Mouse (Mus musculus) left cerebral cortex, adult 9 months (tissue): ENCODE measurements around the gene Ccdc32.

Experiments used
- DNase-seq, 2 experiments: peaks; one replicate each; pipeline ENCODE4 v3.0.0; 2022; ENCODE audit warnings: low spot score in 2 of 2

Gene Ccdc32

GRCm38 (mm10) chr2:119015604-119016180 lies 13.5 kb downstream of the Ccdc32 start:
- no peak for DNase-seq

DNA sequence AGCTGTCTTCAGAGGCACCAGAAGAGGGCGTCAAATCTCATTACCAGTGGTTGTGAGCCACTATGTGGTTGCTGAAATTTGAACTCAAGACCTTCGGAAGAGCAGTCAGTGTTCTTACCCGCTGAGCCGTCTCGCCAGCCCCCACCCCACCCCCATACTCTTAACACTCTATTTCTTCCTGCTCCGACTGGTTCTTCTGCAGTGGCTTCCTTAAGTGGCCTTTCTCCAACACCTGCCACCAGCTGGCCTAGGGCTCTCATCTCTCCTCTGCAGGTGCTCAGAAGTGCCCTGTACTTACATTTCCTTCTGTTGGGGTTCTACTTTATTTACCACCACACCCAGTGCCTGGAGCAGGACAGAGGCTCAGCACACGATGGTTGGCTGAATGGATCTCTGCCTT lies 14.2 kb downstream of the Ccdc32 start:
- no peak for DNase-seq

- DNase-seq, result no peak
Measured at GRCm38 (mm10) chr2:119009376-119009775, 19.8 kb downstream of the Ccdc32 start.

DNA sequence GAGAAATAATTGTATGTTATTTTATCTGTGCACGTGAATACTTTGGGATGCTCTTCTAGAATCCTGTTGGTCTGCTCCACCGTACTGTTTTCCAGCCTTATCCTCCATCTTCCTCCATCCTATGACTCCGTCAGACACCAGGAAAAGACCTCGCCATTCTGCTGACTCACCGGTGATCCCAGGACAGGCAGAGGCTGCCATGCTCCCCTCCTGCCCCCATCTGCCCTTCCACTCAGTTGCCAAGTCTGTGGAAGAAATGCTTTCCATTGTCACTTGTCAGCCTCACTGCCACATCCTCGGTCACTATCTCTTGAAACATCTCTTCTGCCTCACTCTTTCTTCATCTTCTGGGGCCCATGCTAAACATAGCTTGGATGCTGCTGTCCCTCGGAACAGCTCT lies 22.3 kb downstream of the Ccdc32 start:
- DNase-seq, result no peak

DNA sequence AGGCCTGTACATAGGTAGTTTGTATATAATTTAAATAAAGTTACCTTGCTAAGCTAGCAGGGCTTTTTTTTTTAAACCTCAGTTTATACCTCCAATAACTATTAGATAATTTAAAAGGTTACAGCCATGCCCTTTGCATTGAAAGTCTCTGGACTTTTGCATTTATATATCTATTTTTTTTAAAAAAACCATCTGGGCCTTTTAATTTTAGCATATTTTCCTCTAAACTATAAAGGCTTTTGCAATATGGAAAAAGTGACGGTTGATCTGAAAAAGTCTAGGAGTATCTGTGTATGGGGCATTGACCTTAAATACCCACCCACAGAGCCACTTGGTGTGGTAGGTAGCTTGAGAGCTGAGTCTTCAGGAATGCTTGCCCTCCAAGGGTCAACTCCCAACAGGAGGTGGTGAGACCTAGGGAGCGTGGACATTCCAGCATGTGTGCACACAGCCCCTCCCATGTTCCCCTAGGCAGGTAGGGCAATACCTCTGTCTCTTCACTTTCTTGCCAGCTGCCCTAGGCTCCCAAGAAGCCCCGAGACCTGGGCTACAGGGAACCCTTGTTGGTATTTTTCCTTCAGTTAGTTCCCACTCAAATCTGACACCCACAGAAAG lies 30.1 kb downstream of the Ccdc32 start:
- DNase-seq, result no peak

DNA sequence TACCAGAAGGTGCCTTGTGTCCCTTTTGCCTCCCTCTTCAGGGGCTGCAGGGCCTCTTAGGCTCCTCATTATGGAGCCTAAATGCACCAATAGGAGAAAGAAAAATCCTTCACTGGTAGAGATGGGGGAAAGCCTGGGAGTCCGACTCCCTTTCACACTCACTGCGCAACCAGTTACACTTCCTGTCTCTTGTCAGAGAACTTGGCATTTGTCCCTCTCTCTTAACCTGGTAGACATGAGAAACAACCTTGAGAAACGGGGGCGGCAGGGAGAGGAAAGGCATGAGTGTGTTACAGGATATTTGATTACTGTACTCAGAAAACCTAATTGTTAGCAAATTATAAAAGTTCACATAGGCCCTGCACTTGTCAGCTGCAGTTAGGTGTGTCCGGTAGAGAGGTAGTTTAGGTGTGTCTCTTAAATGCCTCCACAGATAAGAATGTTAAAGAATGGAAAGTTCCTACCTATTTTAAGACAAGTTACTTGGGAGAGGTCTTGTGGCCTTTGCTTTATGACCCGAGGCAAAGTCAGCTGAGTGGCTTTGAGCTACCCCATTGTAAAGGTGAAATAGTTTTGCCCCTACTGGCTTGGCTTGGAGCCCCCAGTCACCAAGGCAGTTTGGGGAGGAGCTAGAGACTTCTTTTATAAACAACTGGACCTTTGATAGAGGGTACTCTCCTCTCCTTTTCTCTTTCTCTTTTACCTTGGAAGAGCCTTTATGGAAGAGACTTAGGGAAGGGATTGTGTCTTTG lies 30.9 kb downstream of the Ccdc32 start:
- no peak for DNase-seq

- no peak for DNase-seq
Measured at GRCm38 (mm10) chr2:118996798-118997105, 32.4 kb downstream of the Ccdc32 start.

DNA sequence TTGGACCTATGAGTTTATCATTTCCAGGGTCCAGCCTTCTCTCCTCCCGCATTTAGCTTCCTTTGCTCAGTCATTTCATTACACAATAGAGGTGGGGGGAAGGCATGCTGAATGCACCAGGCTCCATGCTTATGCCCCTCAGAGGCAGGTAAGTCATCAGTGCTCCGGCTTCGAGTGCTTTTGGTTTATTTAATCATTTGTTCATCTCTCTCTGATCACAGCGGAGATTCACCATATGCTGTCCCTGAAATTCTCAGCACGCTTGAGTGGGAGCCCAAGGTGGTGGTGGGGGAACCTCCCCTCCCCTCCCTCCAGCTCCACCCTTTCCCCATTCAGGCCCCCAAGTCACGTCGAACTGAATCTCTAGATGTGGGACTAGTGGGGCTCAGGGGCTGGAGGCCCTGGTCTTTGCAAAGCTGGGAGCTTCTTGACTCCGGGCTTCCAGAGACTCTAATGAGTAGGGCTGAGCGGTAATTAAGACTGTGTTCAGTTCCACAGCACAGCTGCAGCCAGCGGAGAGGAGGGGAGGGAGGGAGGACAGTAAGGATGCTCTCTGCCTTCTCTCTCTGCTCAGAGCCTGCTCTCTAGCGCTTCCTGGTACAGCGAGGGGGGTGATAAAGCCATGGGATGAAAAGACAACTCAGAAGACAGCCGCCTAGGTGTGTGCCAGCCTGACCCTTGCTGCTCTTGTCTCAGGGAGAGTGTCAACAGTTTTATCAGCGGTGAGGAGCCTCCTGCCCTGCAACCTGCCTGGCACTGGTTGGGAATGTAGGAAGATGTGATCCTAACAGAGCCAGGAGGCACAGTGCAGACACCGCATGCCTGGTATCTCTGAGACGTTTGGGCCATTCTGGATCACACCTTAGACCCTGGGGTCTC lies 33.0 kb downstream of the Ccdc32 start:
- DNase-seq, result peak in 1 of 2 experiments; percentile 22

DNA sequence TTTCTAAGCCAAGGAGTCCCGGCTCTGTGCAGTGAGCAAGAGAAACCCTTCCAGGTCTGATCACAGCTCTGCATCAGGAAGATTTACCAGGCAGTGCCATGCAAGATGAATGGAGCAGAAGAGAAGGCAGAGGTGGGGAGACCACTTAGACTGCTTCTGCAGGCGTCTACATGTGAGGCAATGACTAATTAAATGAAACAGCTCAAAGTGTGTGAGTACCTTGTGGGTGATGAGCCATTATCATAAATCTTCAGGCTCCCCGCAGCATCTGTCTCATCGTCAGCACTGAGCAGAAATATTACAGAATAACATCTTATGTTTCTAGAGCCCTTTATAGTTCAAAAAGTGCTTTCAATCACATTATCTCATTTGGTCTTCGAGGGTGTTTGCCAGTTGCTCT lies 33.7 kb downstream of the Ccdc32 start:
- DNase-seq, result peak in 1 of 2 experiments; percentile 52

GRCm38 (mm10) chr2:118983812-118984211 lies 45.4 kb downstream of the Ccdc32 start:
- no peak for DNase-seq

GRCm38 (mm10) chr2:118980841-118981240 lies 48.4 kb downstream of the Ccdc32 start:
- no peak for DNase-seq

DNA sequence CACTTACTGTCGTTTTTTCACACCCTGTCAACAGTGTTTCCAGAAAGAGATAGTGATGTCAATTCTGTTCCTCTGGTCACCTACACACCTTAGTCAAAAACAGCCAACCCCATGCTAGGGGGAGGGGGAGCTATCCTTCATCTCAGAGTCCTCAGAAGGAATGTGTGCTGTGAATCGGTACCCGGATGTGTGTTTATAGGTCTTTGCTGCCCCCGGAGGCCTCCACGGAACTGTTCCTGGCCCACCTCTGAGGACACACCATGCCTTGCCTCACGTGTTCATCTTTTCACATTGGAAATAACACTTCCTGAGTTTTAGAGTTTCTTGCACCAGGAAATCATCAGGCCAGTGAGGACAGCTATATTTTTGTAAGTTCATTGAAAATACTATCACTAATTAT lies 51.1 kb downstream of the Ccdc32 start:
- DNase-seq, result no peak

DNA sequence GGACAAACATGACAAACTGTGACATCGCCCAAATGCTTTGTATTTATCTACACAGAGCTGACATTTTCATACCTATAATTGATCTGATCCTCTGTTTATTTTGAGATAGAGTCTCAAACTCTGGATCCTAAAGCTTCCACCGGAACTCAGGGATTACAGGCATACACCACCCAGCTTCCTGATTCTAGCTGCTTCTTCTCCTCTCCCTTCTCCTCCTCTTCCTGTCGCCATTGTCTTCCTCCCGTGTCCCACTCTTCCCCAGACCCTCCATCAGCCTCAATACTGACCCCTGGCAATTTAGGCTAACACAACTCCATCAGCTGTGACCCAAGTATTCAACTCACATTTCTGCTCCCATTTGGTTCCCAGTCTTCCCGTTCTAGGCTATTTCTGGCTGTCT lies 52.3 kb downstream of the Ccdc32 start:
- DNase-seq, result no peak

DNA sequence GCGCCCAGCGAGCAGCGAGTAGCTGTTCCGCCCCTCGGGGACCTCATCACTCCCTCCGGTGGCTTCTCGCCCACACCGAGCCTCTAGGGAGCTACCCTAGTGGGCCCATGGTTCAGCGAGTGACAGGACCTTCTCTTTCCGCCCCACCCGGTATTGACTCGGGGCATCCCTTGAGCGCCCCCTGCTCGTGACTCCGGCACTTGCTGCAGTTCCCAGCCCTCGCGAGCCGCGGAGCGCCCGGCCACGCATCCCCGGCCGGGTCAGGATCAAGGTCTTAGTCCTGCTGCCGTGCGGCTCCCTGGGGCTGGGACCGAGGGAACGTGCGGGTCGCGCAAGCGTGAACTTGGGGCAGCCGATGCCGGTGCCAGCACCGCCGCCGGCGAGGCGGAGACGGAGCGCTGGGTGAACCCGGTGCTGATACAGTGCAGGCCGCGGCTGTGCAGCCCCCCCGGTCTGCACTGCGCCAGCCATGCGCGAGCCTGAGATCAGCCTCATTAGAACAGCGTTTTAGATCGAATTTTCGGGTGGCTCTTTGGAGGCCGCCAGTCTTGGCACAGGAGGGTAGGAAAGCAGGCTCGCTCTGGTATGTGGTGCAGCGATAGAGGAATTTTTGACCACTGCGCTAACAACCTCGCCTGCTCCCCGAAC lies 52.8 kb downstream of the Ccdc32 start:
- DNase-seq, result peak; percentile 36 to 78

DNA sequence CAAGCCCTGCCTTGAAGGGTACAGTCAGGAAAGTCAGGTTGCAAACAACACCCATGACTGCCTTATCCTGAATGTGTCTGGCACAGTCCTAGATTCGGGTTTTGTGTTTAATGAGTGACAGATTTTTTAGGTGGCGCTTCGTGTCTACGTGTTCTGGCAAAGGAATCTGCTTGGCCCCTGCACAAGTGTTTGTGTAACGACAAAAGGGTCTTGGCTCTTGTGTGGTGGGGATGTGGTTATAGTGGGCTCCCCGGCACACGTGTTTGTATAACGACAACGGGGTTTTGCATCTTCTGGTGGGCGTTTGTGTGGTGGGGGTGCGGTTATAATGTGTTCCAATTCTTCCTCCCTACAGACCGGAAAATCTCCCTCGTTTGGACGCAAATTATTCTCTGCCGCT lies 53.3 kb downstream of the Ccdc32 start:
- peak in 1 of 2 experiments; percentile 17 for DNase-seq

GRCm38 (mm10) chr2:118972687-118973376 lies 56.4 kb downstream of the Ccdc32 start:
- peak; percentile 42 to 87 for DNase-seq

DNA sequence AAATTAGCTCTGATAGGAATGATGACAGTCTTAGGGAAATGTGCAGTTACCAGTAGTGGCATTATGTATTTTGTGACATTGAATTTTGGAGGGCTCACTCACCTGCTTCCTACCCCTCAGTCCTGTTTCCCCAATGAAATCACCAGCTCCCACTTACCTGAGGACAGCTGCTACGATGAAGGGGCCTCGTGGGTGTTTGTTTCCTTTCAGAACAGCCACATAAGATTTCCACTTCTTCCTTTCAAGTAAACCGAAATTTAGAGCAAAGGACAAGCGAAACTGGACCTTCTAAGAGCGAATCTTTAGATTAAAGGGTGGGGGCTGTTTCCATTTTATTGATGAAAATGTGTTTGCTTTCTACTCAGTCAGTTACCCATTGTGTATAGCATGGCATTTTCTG lies 57.1 kb downstream of the Ccdc32 start:
- DNase-seq, result no peak

DNA sequence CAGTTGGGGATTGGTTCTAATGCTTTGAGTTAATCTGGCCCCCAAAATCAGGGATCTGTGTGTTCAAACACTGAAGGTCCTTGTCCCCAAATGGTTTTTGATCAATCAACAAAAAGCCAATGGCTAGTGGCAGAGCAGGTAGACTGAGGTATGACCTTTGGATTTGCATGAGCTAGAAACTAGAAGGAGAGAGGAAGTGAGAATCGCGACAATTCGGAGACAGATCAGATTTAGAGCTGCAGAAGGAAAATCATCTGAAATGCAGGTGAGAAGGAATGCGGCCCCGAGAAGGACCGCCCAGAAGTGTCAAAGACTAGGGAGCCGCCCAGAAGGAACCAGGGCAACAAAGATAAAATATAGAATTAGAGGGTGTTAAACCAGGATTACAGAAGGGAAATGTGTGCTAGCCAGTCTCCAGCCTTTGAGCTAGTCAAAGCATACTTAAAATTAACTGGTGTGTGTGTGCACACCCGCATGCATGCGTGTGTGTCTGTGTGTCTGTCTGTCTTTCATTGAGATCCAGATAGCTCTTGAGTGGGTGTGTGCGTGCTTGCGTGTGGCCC lies 59.5 kb downstream of the Ccdc32 start:
- DNase-seq, result no peak
